Mouse (Mus musculus): ENCODE measurements around the gene Mtrf1.

- TF ChIP-seq POLR2A (IDR thresholded peaks at IDR 0.05; ENCODE audit: borderline replicate concordance, low read depth, low read length) (no peak), CTCF (IDR thresholded peaks at IDR 0.05; ENCODE audit: low read depth, low read length) (no peak)
Measured at GRCm38 (mm10) chr14:79434068-79434467, 36.5 kb downstream of the Mtrf1 start.

All from bone marrow macrophage, adult 2 months (primary cell).